Mouse (Mus musculus) heart, embryonic 13.5 days (tissue): ENCODE results near the gene Amz2. TPM values are rescaled to one million over a fixed set of nuclear protein-coding genes. Genes with fewer than 3 reads are reported as not detected.
"Not testable (repeated sequence)": the region's sequence is repeated elsewhere in the genome, so short reads cannot be mapped to it uniquely, and the experiment has no call there.

Experiments used
- ATAC-seq: fragments of 200-750 bp; cut with Nextera tagmentation; 2 replicates; pipeline ENCODE4 v1.8.0; 2017; ENCODE audit warnings: moderate TSS enrichment; ENCODE audit not compliant: insufficient number of reproducible peaks, low FRiP score, low TSS enrichment; ENCODE audit errors: extremely low read depth
- H3K27ac ChIP-seq: fragments of 300-500 bp; sonication (generic); replicated peaks from 2 replicates; pipeline ENCODE4 v1.5.1; 2015; ENCODE audit warnings: moderate library complexity, mild to moderate bottlenecking, inconsistent platforms
- H3K27me3 ChIP-seq: fragments of 300-500 bp; sonication (generic); replicated peaks from 2 replicates; pipeline ENCODE4 v1.6.1; 2015; ENCODE audit warnings: mild to moderate bottlenecking, inconsistent platforms
- H3K36me3 ChIP-seq: fragments of 300-500 bp; sonication (generic); 2 replicates; pipeline ENCODE4 v1.6.1; 2015; ENCODE audit warnings: mild to moderate bottlenecking, inconsistent platforms
- H3K4me1 ChIP-seq: fragments of 300-500 bp; sonication (generic); 2 replicates; pipeline ENCODE4 v1.6.1; 2015; ENCODE audit warnings: inconsistent platforms
- H3K4me2 ChIP-seq: fragments of 300-500 bp; sonication (generic); 2 replicates; pipeline ENCODE4 v1.6.1; 2015; ENCODE audit warnings: inconsistent platforms, mild to moderate bottlenecking, moderate library complexity
- H3K4me3 ChIP-seq: fragments of 300-500 bp; sonication (generic); 2 replicates; pipeline ENCODE4 v1.5.1; 2015; ENCODE audit warnings: moderate library complexity, mild to moderate bottlenecking, inconsistent platforms
- H3K9ac ChIP-seq: fragments of 300-500 bp; sonication (generic); 2 replicates; pipeline ENCODE4 v1.6.1; 2015; ENCODE audit warnings: inconsistent platforms, mild to moderate bottlenecking, moderate library complexity
- H3K9me3 ChIP-seq: fragments of 300-500 bp; sonication (generic); 2 replicates; pipeline ENCODE4 v1.6.1; 2016; ENCODE audit warnings: inconsistent platforms
- WGBS: fragments of 180-500 bp; shearing (Covaris S2); methylation state at CpG from one replicate; pipeline ENCODE4 v1.1.7; 2015; ENCODE audit warnings: mixed read lengths; 5-methylcytosine and 5-hydroxymethylcytosine counted together
- polyA plus RNA-seq: library from polyadenylated mRNA; unstranded; fragments of >200 nt; fragmentation: Nextera tagmentation; extraction: Ambion mirVana; gene quantifications from 2 replicates; pipeline ENCODE4 v1.2.1, GENCODE M21; 2015

Gene Amz2
- polyA plus RNA-seq, 1 experiment from 2014 or later, result 33.4 TPM

- Histone ChIP-seq H3K9me3 (no peaks in the 10 kb centered on the region), H3K27ac (no peak overlapping the region)
These were observed 54.0 kb downstream of the Amz2 start for GRCm38 (mm10) chr11:109479575-109480285.

GRCm38 (mm10) chr11:109480440-109480839 lies 54.7 kb downstream of the Amz2 start:
- Histone ChIP-seq H3K4me1 (peaks cover 19% of the 10 kb centered on the region), H3K9me3 (no peaks in the 10 kb centered on the region), H3K27me3 (peaks cover 12% of the 10 kb centered on the region; the same call in 1 of the 2 replicates), H3K36me3 (no peaks in the 10 kb centered on the region), H3K9ac (no peak overlapping the region), H3K4me2 (no peak overlapping the region), H3K4me3 (no peak overlapping the region), H3K27ac (no peak overlapping the region)
- 65% methylated on average over 8 of the region's 8 CpGs for WGBS
- no peak for ATAC-seq

More at GRCm38 (mm10) chr11:109479575-109480285, 54.0 kb downstream of the Amz2 start:
- H3K4me3 ChIP-seq, result no peak overlapping the region
- peaks cover 19% of the 10 kb centered on the region for H3K27me3 ChIP-seq
- H3K36me3 ChIP-seq, result no peaks in the 10 kb centered on the region
- peaks cover 19% of the 10 kb centered on the region for H3K4me1 ChIP-seq
- no peak overlapping the region for H3K4me2 ChIP-seq
- WGBS, result 68% methylated on average over 16 of the region's 16 CpGs
- no peak overlapping the region for H3K9ac ChIP-seq
- no peak for ATAC-seq

GRCm38 (mm10) chr11:109485398-109486045 lies 59.8 kb downstream of the Amz2 start:
- WGBS, result 80% methylated on average over 15 of the region's 15 CpGs

GRCm38 (mm10) chr11:109487111-109487510 lies 61.4 kb downstream of the Amz2 start:
- no peak overlapping the region for H3K9ac ChIP-seq
- H3K4me1 ChIP-seq, result no peaks in the 10 kb centered on the region
- WGBS, result 57% methylated on average over 1 of the region's 1 CpGs
- no peak overlapping the region for H3K4me2 ChIP-seq
- no peaks in the 10 kb centered on the region for H3K36me3 ChIP-seq
- H3K27ac ChIP-seq, result no peak overlapping the region
- no peak overlapping the region for H3K4me3 ChIP-seq
- H3K9me3 ChIP-seq, result no peaks in the 10 kb centered on the region
- ATAC-seq, result no peak
- H3K27me3 ChIP-seq, result no peaks in the 10 kb centered on the region

More at GRCm38 (mm10) chr11:109485398-109486045, 59.8 kb downstream of the Amz2 start:
- no peaks in the 10 kb centered on the region for H3K9me3 ChIP-seq
- H3K4me3 ChIP-seq, result no peak overlapping the region
- H3K4me1 ChIP-seq, result no peaks in the 10 kb centered on the region
- H3K27me3 ChIP-seq, result no peaks in the 10 kb centered on the region
- no peaks in the 10 kb centered on the region for H3K36me3 ChIP-seq
- H3K4me2 ChIP-seq, result no peak overlapping the region
- no peak overlapping the region for H3K9ac ChIP-seq
- no peak overlapping the region for H3K27ac ChIP-seq
- ATAC-seq, result no peak

- no peak for ATAC-seq
- Histone ChIP-seq H3K9ac (no peak overlapping the region), H3K4me1 (peaks cover 8% of the 10 kb centered on the region; the same call in 1 of the 2 replicates), H3K4me3 (no peak overlapping the region), H3K36me3 (no peaks in the 10 kb centered on the region), H3K27ac (no peak overlapping the region), H3K4me2 (no peak overlapping the region), H3K9me3 (no peaks in the 10 kb centered on the region), H3K27me3 (no peaks in the 10 kb centered on the region)
- 75% methylated on average over 10 of the region's 10 CpGs for WGBS
These were observed 62.4 kb downstream of the Amz2 start for GRCm38 (mm10) chr11:109487991-109488684.

- H3K27me3 ChIP-seq, result no peaks in the 10 kb centered on the region
- H3K9me3 ChIP-seq, result no peaks in the 10 kb centered on the region
- H3K27ac ChIP-seq, result no peak overlapping the region
- WGBS, result 72% methylated on average over 2 of the region's 2 CpGs
- no peak overlapping the region for H3K4me2 ChIP-seq
- H3K36me3 ChIP-seq, result no peaks in the 10 kb centered on the region
- no peak for ATAC-seq
- no peak overlapping the region for H3K9ac ChIP-seq
- H3K4me1 ChIP-seq, result peaks cover 12% of the 10 kb centered on the region
- no peak overlapping the region for H3K4me3 ChIP-seq
These were observed 64.0 kb downstream of the Amz2 start for GRCm38 (mm10) chr11:109489763-109490162.

- 72% methylated on average over 4 of the region's 4 CpGs for WGBS
- no peak overlapping the region for H3K4me2 ChIP-seq
- no peaks in the 10 kb centered on the region for H3K36me3 ChIP-seq
- no peaks in the 10 kb centered on the region for H3K9me3 ChIP-seq
- H3K27ac ChIP-seq, result no peak overlapping the region
- no peak for ATAC-seq
- H3K4me1 ChIP-seq, result peaks cover 28% of the 10 kb centered on the region
- H3K27me3 ChIP-seq, result 0 out of 2 replicates have a peak, but pooled peaks cover 3% of the 10 kb centered on the region
- no peak overlapping the region for H3K9ac ChIP-seq
- no peak overlapping the region for H3K4me3 ChIP-seq
These were observed 66.1 kb downstream of the Amz2 start for GRCm38 (mm10) chr11:109491844-109492243.

GRCm38 (mm10) chr11:109492847-109493464 lies 67.2 kb downstream of the Amz2 start:
- ATAC-seq, H3K27ac ChIP-seq, H3K4me2 ChIP-seq: not testable (repeated sequence)

GRCm38 (mm10) chr11:109494890-109495770 lies 69.4 kb downstream of the Amz2 start:
- Histone ChIP-seq H3K9me3 (no peaks in the 10 kb centered on the region), H3K27me3 (0 out of 2 replicates have a peak, but pooled peaks cover 3% of the 10 kb centered on the region), H3K9ac (0 out of 2 replicates have a peak overlapping the region, but pooled peaks have one; percentile 11), H3K4me1 (peaks cover 28% of the 10 kb centered on the region), H3K4me3 (peak overlapping the region; percentile 12; the same call in 1 of the 2 replicates), H3K4me2 (peak overlapping the region; percentile 40), H3K36me3 (no peaks in the 10 kb centered on the region), H3K27ac (no peak overlapping the region)
- no peak for ATAC-seq
- 40% methylated on average over 24 of the region's 24 CpGs for WGBS

More at GRCm38 (mm10) chr11:109492847-109493464, 67.2 kb downstream of the Amz2 start:
- H3K4me3 ChIP-seq, H3K9me3 ChIP-seq, H3K36me3 ChIP-seq, H3K9ac ChIP-seq, H3K27me3 ChIP-seq: not testable (repeated sequence)
- WGBS, result 61% methylated on average over 8 of the region's 8 CpGs
- peaks cover 28% of the 10 kb centered on the region for H3K4me1 ChIP-seq

- Histone ChIP-seq H3K9ac (no peak overlapping the region), H3K4me1 (peaks cover 28% of the 10 kb centered on the region), H3K4me3 (no peak overlapping the region; the same call in 1 of the 2 replicates), H3K9me3 (no peaks in the 10 kb centered on the region), H3K27ac (no peak overlapping the region), H3K27me3 (0 out of 2 replicates have a peak, but pooled peaks cover 3% of the 10 kb centered on the region), H3K4me2 (peak overlapping the region; percentile 40), H3K36me3 (no peaks in the 10 kb centered on the region)
- WGBS, result 52% methylated on average over 14 of the region's 14 CpGs
- ATAC-seq, result no peak
These were observed 70.2 kb downstream of the Amz2 start for GRCm38 (mm10) chr11:109495771-109496474.
